Mouse (Mus musculus) lung, adult 2 months (tissue): ENCODE measurements around the gene Pitx1.

Source experiments
- CTCF ChIP-seq: fragments of 200-500 bp; IDR thresholded peaks from 2 replicates; pipeline ENCODE4 v1.5.1; 2011; ENCODE audit warnings: mild to moderate bottlenecking, low read length, control low read depth; ENCODE audit not compliant: insufficient read depth
- POLR2A ChIP-seq: fragments of 200-500 bp; IDR thresholded peaks from 2 replicates; pipeline ENCODE4 v1.6.1; 2011; ENCODE audit warnings: low read depth, mild to moderate bottlenecking, control low read depth, low read length, borderline replicate concordance; ENCODE audit errors: extremely low read depth

GRCm38 (mm10) chr13:55826008-55826671 is 9.9 kb downstream of the Pitx1 start:
- TF ChIP-seq POLR2A: no peak
- TF ChIP-seq CTCF: no peak
